Mouse (Mus musculus) cerebellum, adult 2 months (tissue): ENCODE measurements around the gene Siglec1.

ENCODE experiments used
- CTCF ChIP-seq: fragments of 200-500 bp; IDR thresholded peaks from 2 replicates; pipeline ENCODE4 v1.5.1; 2011; ENCODE audit warnings: low read depth, mild to moderate bottlenecking, control low read depth, low read length, moderate library complexity, borderline replicate concordance; ENCODE audit not compliant: insufficient read depth
- POLR2A ChIP-seq: fragments of 200-500 bp; IDR thresholded peaks from 2 replicates; pipeline ENCODE4 v1.6.1; 2011; ENCODE audit warnings: low read length, control low read depth, borderline replicate concordance; ENCODE audit not compliant: insufficient read depth

DNA sequence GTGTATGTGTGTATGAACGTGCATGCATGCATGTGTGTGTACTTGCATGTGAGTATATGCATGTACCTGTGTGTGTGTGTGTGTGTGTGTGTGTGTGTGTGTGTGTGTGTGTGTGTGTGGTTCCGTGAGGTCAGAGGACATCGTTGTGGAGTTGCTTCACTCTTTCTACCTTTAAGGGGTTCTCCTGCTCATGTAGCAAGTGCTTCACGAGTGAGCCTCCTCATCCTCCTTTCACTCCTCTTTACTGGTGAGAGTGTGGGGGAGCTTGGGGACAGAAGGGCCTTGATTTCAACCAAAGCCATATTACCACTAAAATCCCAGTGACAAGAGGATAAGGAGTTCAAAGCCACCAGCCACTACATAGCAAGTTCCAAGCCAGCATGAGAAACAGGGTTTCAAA lies 10.5 kb upstream of the Siglec1 start:
- TF ChIP-seq CTCF: no peak
- TF ChIP-seq POLR2A: no peak
